Mouse (Mus musculus): ENCODE results near the gene Sobp.

DNA sequence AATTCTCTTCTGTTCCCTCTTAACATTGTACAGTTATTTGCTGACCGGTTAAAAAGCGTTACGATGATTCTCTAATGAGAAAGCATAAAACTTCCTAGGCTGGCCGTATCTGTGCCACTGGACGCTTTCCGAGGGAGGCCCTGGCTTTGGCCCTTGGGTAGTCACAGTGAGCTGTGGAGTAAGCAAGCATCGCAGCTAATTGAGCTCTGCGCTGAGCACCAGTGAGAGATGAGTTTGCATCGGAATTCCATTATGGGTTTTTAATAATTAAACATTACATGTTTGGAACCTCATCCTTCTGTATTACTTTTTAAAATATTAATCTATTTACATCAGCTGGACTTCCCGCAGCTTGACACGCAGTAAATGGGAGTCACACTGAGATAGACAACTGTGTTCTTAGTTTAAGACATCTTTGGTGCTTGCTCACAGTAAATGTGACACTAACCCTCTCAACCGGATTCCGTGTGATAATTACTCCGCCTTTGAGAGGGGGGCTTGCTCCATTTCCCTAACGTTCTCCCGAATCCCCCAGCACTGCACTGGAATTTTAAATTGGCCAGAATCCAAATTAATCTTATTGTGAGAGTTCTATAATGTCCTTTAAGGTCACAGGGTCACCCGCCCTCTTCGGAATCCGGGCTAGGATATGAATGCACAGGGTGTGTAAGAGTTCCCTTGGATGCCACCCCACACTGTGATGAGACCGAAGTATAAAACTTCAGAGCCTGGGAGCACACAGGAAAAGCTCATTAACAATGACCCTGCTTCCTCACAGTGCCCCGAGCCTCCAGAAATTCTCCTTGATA, 137.5 kb downstream of the Sobp start:
- TF ChIP-seq EP300 (IDR thresholded peaks at IDR 0.05; ENCODE audit: low read depth) (no peak), CTCF (IDR thresholded peaks at IDR 0.05; ENCODE audit: low read depth) (no peak)

Measured in liver, embryonic 14.5 days (tissue).